Mouse (Mus musculus): Measurements from ENCODE around the gene Zc3h4. TPM values are rescaled to one million over a fixed set of nuclear protein-coding genes. Genes with fewer than 3 reads are reported as not detected.

Gene Zc3h4
- polyA plus RNA-seq, 1 experiment from 2014 or later = 18.5 TPM

DNA sequence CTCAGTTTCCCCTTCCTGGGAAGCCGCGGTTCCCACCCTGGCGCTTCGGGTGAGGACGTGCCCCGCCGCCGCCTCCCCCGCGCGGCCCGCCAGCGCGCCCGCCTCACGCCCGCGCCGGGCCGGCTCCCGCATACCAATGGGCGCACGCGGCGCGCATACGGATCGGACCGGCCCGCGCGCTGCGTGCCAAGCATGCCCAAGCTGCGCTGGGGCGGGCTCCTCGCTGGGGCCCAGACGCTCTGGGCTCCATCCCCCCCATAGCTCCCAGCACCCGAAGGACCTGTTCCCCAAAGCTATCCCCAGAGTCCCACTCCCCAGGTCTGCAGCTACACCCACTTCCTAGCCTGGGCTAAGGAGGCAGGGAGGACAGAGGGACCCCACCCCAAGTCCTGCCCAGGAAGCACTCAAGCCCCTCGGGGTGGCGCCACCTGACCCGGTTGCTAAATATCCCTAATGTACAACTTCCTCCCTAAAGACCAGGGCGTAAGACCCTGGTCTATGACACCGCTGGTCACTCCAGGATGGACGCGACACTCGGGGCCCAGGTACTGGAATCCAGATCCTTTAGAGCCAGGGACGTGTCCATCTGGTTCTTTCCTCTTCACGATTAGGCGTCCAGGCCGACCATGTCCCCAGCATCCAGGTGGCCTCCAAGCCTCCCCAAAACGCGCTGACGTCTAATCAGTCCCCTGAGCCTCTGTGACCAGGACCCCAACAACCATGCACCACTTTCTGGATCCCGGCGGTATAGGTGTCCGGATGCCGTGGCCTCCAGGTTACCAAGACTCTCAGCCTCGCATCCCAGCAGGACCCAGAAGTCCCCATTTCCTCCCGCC is 75.3 kb downstream of the Zc3h4 start:
- H3K9ac ChIP-seq (replicated peaks; ENCODE audit: low read depth, low read length) = no peak overlapping the region; the same call in 1 of the 2 replicates
- peak; percentile 25; the same call in 1 of the 2 replicates for ATAC-seq (ENCODE audit: low read depth)

DNA sequence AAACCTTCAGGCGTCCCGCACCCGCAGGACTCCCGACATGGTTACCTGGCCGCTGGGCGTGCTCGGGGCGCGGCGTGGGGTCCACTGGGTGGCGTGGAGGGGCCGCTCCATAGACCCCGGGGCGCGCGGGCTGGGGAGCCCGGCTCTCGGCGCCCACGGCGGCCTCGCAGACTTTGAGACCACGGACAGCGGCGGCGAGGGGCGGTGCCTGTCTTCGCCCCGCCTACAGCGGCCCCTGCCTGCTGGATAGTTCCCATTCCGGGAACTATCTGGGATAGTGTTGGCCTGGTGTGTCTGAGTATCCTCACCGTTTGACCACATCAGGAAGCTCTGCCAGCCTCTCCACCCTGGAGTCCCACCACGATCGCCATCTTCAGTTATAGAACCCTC is 75.9 kb downstream of the Zc3h4 start:
- Histone ChIP-seq H3K9ac (replicated peaks; ENCODE audit: low read depth, low read length) (no peak overlapping the region), H3K4me1 (ENCODE audit: control insufficient read depth, insufficient read depth, low read length) (peaks cover 10% of the 10 kb centered on the region), H3K4me2 (ENCODE audit: low read depth, low read length) (peak overlapping the region; percentile 47), H3K27ac (ENCODE audit: low read depth, low read length) (no peak overlapping the region), H3K9me3 (ENCODE audit: control insufficient read depth, low read length) (no peaks in the 10 kb centered on the region), H3K27me3 (ENCODE audit: control insufficient read depth, insufficient read depth, low read length) (peaks cover 41% of the 10 kb centered on the region), H3K4me3 (ENCODE audit: low read depth, low read length) (peak overlapping the region; percentile 23; the same call in 1 of the 2 replicates), H3K36me3 (ENCODE audit: control insufficient read depth, insufficient read depth, low read length) (no peaks in the 10 kb centered on the region)
- 1% methylated on average over 34 of the region's 34 CpGs for WGBS
- 0 out of 2 replicates have a peak, but pooled peaks have one; percentile 3 for ATAC-seq (ENCODE audit: low read depth)

More for the DNA sequence above, 75.3 kb downstream of the Zc3h4 start:
- Histone ChIP-seq H3K27ac (ENCODE audit: low read depth, low read length) (no peak overlapping the region), H3K4me1 (ENCODE audit: control insufficient read depth, insufficient read depth, low read length) (peaks cover 10% of the 10 kb centered on the region), H3K27me3 (ENCODE audit: control insufficient read depth, insufficient read depth, low read length) (peaks cover 42% of the 10 kb centered on the region), H3K36me3 (ENCODE audit: control insufficient read depth, insufficient read depth, low read length) (no peaks in the 10 kb centered on the region), H3K4me2 (ENCODE audit: low read depth, low read length) (peak overlapping the region; percentile 47), H3K9me3 (ENCODE audit: control insufficient read depth, low read length) (no peaks in the 10 kb centered on the region), H3K4me3 (ENCODE audit: low read depth, low read length) (peak overlapping the region; percentile 23)
- 2% methylated on average over 41 of the region's 59 CpGs for WGBS

- H3K36me3 ChIP-seq (ENCODE audit: control insufficient read depth, insufficient read depth, low read length) = no peaks in the 10 kb centered on the region
- peak within 1 kb of the TSS; percentile 23; the same call in 1 of the 2 replicates for H3K4me3 ChIP-seq (ENCODE audit: low read depth, low read length)
- WGBS = 94% methylated on average over 8 of the region's 8 CpGs
- no peak for ATAC-seq (ENCODE audit: low read depth)
- H3K9ac ChIP-seq (replicated peaks; ENCODE audit: low read depth, low read length) = no peak within 1 kb of the TSS
- no peak within 1 kb of the TSS for H3K27ac ChIP-seq (ENCODE audit: low read depth, low read length)
- peak within 1 kb of the TSS; percentile 47 for H3K4me2 ChIP-seq (ENCODE audit: low read depth, low read length)
- no peaks in the 10 kb centered on the region for H3K9me3 ChIP-seq (ENCODE audit: control insufficient read depth, low read length)
- H3K27me3 ChIP-seq (ENCODE audit: control insufficient read depth, insufficient read depth, low read length) = peaks cover 41% of the 10 kb centered on the region
- H3K4me1 ChIP-seq (ENCODE audit: control insufficient read depth, insufficient read depth, low read length) = peaks cover 10% of the 10 kb centered on the region
Measured at GRCm38 (mm10) chr7:16477628-16478027, 76.9 kb downstream of the Zc3h4 start, which contains the start of gene Npas1. Npas1 (minus strand) TSS chr7:16477728.

Other genes starting within 250 kb of the Zc3h4 start
- gene Meis3, start 225.8 kb upstream of the Zc3h4 start, polyA plus RNA-seq (2014; fragmentation: Nextera tagmentation; extraction: Ambion mirVana) = 122 and 127 TPM in 2 replicates
- 6.8 and 8.6 TPM in 2 replicates for gene Dhx34, start 178.9 kb upstream of the Zc3h4 start, polyA plus RNA-seq (2014; fragmentation: Nextera tagmentation; extraction: Ambion mirVana)
- gene C5ar2, start 156.8 kb upstream of the Zc3h4 start, polyA plus RNA-seq (2014; fragmentation: Nextera tagmentation; extraction: Ambion mirVana) = 0.05 and 0.10 TPM in 2 replicates
- gene C5ar1, start 141.4 kb upstream of the Zc3h4 start, polyA plus RNA-seq (2014; fragmentation: Nextera tagmentation; extraction: Ambion mirVana) = 0.83 and 2.6 TPM in 2 replicates
- 45.1 and 58.6 TPM in 2 replicates for gene Inafm1, start 127.3 kb upstream of the Zc3h4 start, polyA plus RNA-seq (2014; fragmentation: Nextera tagmentation; extraction: Ambion mirVana)
- gene Ccdc9, start 114.1 kb upstream of the Zc3h4 start, polyA plus RNA-seq (2014; fragmentation: Nextera tagmentation; extraction: Ambion mirVana) = 14.8 and 15.8 TPM in 2 replicates
- 13.7 and 19.7 TPM in 2 replicates for gene Bbc3, start 92.5 kb upstream of the Zc3h4 start, polyA plus RNA-seq (2014; fragmentation: Nextera tagmentation; extraction: Ambion mirVana)
- gene Sae1, start 13.1 kb upstream of the Zc3h4 start, polyA plus RNA-seq (2014; fragmentation: Nextera tagmentation; extraction: Ambion mirVana) = 197 and 245 TPM in 2 replicates
- 62.7 and 70.4 TPM in 2 replicates for gene Tmem160, start 51.9 kb downstream of the Zc3h4 start, polyA plus RNA-seq (2014; fragmentation: Nextera tagmentation; extraction: Ambion mirVana)
- 1.8 and 2.0 TPM in 2 replicates for gene Npas1, start 76.8 kb downstream of the Zc3h4 start, polyA plus RNA-seq (2014; fragmentation: Nextera tagmentation; extraction: Ambion mirVana)
- 35.2 and 37.4 TPM in 2 replicates for gene Arhgap35, start 214.1 kb downstream of the Zc3h4 start, polyA plus RNA-seq (2014; fragmentation: Nextera tagmentation; extraction: Ambion mirVana)

Measured in neural tube, embryonic 14.5 days (tissue).